Mouse (Mus musculus): Measurements from ENCODE around the gene Mrpl34.
"Not testable (repeated sequence)": the region's sequence is repeated elsewhere in the genome, so short reads cannot be mapped to it uniquely, and the experiment has no call there.

The Mrpl34 gene

GRCm38 (mm10) chr8:71464513-71465500, at the start of gene Mrpl34:
TSS of gene Mrpl34 (plus strand) at chr8:71464959.
- DNase-seq (ENCODE audit: low read depth, low spot score): peak; percentile 99

- no peak for DNase-seq (ENCODE audit: low read depth, low spot score)
Observed at GRCm38 (mm10) chr8:71422121-71422520, 42.6 kb upstream of the Mrpl34 start.

GRCm38 (mm10) chr8:71432935-71433334, 31.8 kb upstream of the Mrpl34 start:
- DNase-seq (ENCODE audit: low read depth, low spot score): not testable (repeated sequence)

GRCm38 (mm10) chr8:71437041-71437440, 27.7 kb upstream of the Mrpl34 start:
- no peak for DNase-seq (ENCODE audit: low read depth, low spot score)

GRCm38 (mm10) chr8:71441404-71441803, 23.4 kb upstream of the Mrpl34 start:
- DNase-seq (ENCODE audit: low read depth, low spot score): peak; percentile 85

- no peak for DNase-seq (ENCODE audit: low read depth, low spot score)
Observed at GRCm38 (mm10) chr8:71445096-71445495, 19.7 kb upstream of the Mrpl34 start.

- DNase-seq (ENCODE audit: low read depth, low spot score): no peak
Observed at GRCm38 (mm10) chr8:71451337-71451736, 13.4 kb upstream of the Mrpl34 start.

- DNase-seq (ENCODE audit: low read depth, low spot score): no peak
Observed at GRCm38 (mm10) chr8:71451777-71452176, 13.0 kb upstream of the Mrpl34 start.

GRCm38 (mm10) chr8:71452669-71453068, 12.1 kb upstream of the Mrpl34 start:
- no peak for DNase-seq (ENCODE audit: low read depth, low spot score)

- DNase-seq (ENCODE audit: low read depth, low spot score): no peak
Observed at GRCm38 (mm10) chr8:71454668-71455067, 10.1 kb upstream of the Mrpl34 start.

GRCm38 (mm10) chr8:71456906-71457305, 7.9 kb upstream of the Mrpl34 start:
- DNase-seq (ENCODE audit: low read depth, low spot score): no peak

GRCm38 (mm10) chr8:71457659-71458270, 7.0 kb upstream of the Mrpl34 start:
- no peak for DNase-seq (ENCODE audit: low read depth, low spot score)

- no peak for DNase-seq (ENCODE audit: low read depth, low spot score)
Observed at GRCm38 (mm10) chr8:71460716-71461115, 4.0 kb upstream of the Mrpl34 start.

GRCm38 (mm10) chr8:71461152-71461840, 3.5 kb upstream of the Mrpl34 start:
- DNase-seq (ENCODE audit: low read depth, low spot score): no peak

GRCm38 (mm10) chr8:71462191-71462590, 2.6 kb upstream of the Mrpl34 start:
- DNase-seq (ENCODE audit: low read depth, low spot score): no peak

- DNase-seq (ENCODE audit: low read depth, low spot score): peak; percentile 95
Observed at GRCm38 (mm10) chr8:71462786-71463185, 2.0 kb upstream of the Mrpl34 start.

- DNase-seq (ENCODE audit: low read depth, low spot score): peak; percentile 96
Observed at GRCm38 (mm10) chr8:71463188-71464033, 1.3 kb upstream of the Mrpl34 start, which contains the start of gene Abhd8. TSS of gene Abhd8 (minus strand) at chr8:71463655.

- no peak for DNase-seq (ENCODE audit: low read depth, low spot score)
Observed at GRCm38 (mm10) chr8:71465733-71466132, 974 bp downstream of the Mrpl34 start.

GRCm38 (mm10) chr8:71466198-71466597, 1.4 kb downstream of the Mrpl34 start:
- DNase-seq (ENCODE audit: low read depth, low spot score): no peak

GRCm38 (mm10) chr8:71467201-71467600, 2.4 kb downstream of the Mrpl34 start:
- DNase-seq (ENCODE audit: low read depth, low spot score): no peak

- no peak for DNase-seq (ENCODE audit: low read depth, low spot score)
Observed at GRCm38 (mm10) chr8:71468001-71468400, 3.2 kb downstream of the Mrpl34 start.

Measured in CD4-positive, CD25-positive, alpha-beta regulatory T cell, adult 2 months (primary cell).